Mouse (Mus musculus) heart, postnatal 0 days (tissue): ENCODE data around the gene P2rx1.
A peak's percentile ranks its signal among the peaks of the same experiment; 100 is the strongest.

ENCODE experiments used
- CTCF ChIP-seq: IDR thresholded peaks from 2 replicates; pipeline ENCODE4 v1.5.1; 2016; ENCODE audit warnings: antibody characterized with exemption, control low read depth, low read depth
- EP300 ChIP-seq: IDR thresholded peaks from 2 replicates; pipeline ENCODE4 v1.6.1; 2016; ENCODE audit warnings: antibody characterized with exemption, low read depth

DNA sequence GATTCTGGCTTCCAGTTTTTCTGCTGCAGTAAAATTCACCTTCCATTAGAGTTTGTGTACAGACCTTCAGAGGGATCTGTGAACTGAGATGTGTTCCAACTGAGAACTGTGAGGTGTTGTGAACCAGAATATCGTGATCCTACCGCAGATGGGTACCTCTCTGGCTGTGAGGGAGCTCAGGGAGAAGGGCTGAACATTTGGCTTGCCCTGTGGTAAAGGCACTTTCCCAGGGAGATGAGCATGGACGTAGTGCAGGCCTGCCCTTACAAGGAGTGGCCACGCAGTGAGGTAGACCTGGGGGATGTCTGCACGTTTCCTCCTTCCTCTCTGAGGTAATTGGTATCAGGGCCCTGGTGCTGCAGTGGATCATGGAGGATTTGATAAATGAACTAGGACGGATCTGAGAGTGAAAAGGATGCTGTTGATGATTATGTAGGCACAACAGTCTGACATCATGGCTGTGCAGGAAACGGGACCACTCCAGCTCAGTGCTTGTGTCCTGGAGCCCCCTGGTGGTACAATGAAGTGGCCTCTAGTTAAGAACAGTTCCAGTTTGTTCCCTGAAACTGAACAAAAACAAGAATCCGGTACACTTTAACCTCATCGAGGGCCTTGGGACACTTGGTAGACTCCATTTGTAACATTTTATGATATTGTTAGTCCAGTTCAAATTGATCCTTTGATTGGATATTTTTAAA is 40.3 kb downstream of the P2rx1 start:
- peak; percentile 89 for TF ChIP-seq CTCF
- no peak for TF ChIP-seq EP300
